Mouse (Mus musculus) lung, postnatal 4 days (tissue): ENCODE measurements around the gene Sdcbp2.

Source experiments
- DNase-seq, 2 experiments: peaks; one replicate each; pipeline ENCODE4 v3.0.0; 2021

The Sdcbp2 gene

DNA sequence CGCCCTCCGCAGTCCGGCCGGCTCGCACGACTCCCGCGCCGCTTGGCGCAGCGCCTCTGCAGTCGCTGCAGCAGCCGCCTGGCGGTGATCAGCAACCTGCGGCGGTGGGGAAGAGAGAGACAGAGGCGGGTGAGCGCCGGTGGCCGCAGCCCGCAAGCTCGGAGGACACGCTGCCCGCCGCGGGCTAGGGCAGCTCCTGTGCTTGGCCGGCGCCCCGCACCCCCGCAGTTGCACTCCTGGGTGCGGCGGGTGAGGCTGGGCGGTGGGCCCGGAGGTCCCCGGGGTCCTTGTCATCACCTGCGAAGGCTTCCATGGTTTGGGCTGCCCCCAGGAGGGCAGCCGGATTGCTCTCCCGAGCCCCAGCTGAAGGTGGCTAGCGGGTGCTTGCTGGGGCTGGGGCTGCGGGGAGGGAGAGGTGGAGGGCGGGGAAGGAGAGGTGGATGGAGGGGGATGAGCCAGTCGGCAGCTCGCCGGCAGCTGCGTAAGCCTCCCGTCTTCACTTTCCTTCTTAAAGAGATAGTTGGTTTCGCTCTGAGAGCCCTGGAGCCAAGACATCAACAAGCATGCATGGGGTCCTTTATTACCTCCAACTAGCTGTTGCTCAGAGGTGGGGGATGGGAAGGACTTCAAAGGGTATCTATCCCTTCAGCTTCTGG is 59.9 kb downstream of the Sdcbp2 start, which contains the start of gene Snph:
TSS of gene Snph (minus strand) at position 435 of the 656 bp plus-strand sequence.
- peak; percentile 62 to 68 for DNase-seq

DNA sequence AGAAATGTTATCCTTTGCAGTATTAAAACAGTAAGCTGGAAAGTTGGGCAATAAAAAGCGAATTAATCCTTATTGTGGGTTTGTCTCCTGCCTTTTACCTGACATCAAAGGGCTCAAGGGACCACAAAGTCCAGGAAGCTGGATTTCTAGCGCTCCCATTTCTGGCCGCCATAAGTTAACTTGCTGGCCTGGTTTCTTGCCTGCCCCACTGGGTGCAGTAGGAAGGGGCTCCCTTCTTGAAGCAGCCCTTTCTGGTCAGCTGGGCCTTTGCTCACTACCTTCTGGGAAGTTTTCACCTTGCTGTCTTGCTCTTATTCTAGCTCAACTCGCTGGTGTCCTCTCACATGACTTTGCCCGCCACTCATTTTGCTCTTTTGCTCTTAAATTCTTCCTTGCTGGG is 60.6 kb downstream of the Sdcbp2 start:
- no peak for DNase-seq

DNA sequence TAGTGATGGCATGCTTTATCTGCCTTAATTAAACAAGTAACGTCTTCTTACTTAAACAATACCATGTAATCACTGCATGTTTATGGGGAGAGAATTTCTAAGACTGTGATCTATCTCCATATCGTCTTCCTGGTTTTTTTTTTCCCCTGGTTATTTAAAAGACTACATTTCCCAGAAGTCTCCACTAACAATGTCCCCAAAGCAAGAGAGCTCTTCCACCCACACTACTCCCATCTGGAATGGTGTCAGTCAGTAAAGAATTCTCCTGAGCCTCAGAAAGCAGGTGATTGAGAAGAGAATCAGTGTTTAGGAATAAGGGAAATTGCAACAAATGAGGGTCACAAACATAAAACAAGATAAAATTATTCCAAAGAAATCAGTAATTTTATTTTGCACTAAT is 62.5 kb downstream of the Sdcbp2 start:
- no peak for DNase-seq

DNA sequence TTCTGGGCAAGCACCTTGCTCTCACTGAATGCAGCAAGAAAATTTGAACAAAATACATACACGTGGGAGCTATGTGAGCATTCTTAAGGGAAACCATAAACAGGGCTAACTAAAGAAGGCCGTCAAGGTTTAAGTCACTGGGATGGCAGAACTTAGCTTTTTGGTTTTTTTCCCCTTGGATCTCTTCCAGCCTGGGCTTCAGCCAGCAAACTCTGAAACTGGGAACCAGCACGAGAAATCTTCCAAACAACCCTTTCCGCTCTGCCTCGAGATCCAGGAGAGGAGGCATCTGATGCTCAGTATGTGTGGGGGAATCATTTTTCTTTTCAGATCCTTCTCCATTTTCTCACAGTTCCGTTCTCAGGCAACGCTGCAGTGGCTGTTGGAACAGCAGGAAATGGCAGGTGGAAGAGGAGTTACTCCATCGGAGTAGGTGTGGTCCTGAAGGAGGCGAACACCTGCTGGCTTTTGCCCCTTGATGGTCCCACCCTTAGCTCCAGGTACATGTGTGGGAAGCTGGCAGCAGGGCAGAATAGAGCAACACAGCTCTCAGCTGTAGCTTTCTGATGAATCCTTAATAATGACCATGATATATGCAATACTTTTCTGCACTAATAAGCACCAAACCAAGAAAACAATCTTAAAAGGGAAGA is 63.1 kb downstream of the Sdcbp2 start:
- no peak for DNase-seq

DNA sequence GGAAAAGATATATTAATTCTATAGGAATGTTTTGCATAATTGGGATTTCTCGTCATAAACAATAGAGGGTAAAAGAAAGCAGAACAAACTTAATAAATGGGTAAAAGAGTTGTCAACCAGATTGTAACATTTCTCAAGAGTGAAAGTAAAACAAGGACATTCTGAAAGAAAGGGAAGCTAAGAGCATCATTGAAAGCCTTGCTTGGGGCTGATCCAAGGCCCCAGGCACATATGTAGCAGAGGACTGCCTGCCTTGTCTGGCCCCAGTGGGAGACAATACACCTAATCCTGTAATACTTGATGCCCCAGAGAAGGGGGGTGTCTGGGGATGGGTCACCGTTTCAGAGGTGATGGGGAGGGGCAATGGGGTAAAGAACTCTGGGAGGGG is 63.6 kb downstream of the Sdcbp2 start:
- DNase-seq = no peak
